Mouse (Mus musculus) olfactory bulb, adult 2 months (tissue): ENCODE results near the gene Rdh1.

ENCODE experiments used
- CTCF ChIP-seq: fragments of 200-500 bp; IDR thresholded peaks from 2 replicates; pipeline ENCODE4 v1.5.1; 2012; ENCODE audit warnings: low read depth, mild to moderate bottlenecking, low read length, moderate library complexity; ENCODE audit not compliant: insufficient read depth
- POLR2A ChIP-seq: fragments of 200-500 bp; IDR thresholded peaks from 2 replicates; pipeline ENCODE4 v1.6.1; 2012; ENCODE audit warnings: mild to moderate bottlenecking, low read depth, low read length, moderate library complexity; ENCODE audit not compliant: insufficient read depth

DNA sequence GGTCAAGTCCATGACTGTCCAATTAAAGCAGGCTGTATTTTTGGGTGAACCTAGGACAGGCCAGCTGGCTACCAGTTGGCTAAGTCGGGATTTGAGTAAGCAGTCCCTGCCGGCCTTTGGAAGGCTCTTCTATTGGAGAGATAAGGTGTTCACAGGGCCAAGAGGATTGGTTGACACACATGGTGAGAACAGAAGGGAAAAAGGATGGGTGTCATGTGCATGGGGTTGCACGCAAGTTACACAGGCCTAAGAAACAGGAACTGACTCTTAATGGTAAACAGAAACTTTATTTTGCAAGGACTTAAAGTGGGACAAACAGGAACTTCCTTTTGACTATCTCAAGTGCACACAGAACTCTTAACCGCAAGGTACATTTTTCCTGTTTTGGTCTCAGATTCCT is 22.6 kb upstream of the Rdh1 start:
- TF ChIP-seq CTCF = no peak
- no peak for TF ChIP-seq POLR2A
